Mouse (Mus musculus) stomach, postnatal 0 days (tissue): ENCODE results near the gene Whamm.

Experiments used
- CTCF ChIP-seq: IDR thresholded peaks from 2 replicates; pipeline ENCODE4 v1.5.1; 2016; ENCODE audit warnings: antibody characterized with exemption, low read depth, mild to moderate bottlenecking, moderate library complexity
- EP300 ChIP-seq: optimal IDR thresholded peaks from 2 replicates; pipeline ENCODE3; 2016; ENCODE audit warnings: antibody characterized with exemption

DNA sequence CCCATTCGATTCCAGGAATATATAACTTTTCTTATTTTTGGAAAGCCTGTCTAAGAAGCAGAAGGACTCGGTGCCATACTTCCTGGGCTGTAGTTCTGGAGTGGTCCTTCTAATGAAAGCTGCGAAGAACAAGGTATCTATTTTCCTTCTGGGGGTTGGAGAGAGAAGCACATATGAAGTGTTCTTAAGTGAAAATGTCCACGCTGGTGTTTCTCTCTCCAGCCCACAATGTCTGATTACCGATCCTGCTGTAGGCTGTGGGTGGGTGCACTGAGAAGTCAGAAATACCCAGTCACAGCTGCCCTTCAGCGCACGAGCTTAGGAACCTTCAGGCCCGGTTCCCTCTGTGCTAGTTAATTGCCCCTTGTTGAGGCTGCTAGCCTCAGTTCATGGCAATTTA, 60.2 kb downstream of the Whamm start:
- no peak for TF ChIP-seq CTCF
- no peak for TF ChIP-seq EP300
